Mouse (Mus musculus) embryo, embryonic 9.5 days (tissue): ENCODE results near the gene Proz.

Source experiments
- DNase-seq: peaks from one replicate; pipeline ENCODE4 v3.0.0-alpha.2; 2017; ENCODE audit errors: extremely low spot score

The Proz gene

GRCm38 (mm10) chr8:13107990-13108638, 47.4 kb downstream of the Proz start:
- no peak for DNase-seq

GRCm38 (mm10) chr8:13108967-13109366, 48.3 kb downstream of the Proz start:
- no peak for DNase-seq

- no peak for DNase-seq
Measured at GRCm38 (mm10) chr8:13109416-13109960, 48.8 kb downstream of the Proz start.

- no peak for DNase-seq
Measured at GRCm38 (mm10) chr8:13111917-13112316, 51.2 kb downstream of the Proz start.

GRCm38 (mm10) chr8:13113232-13113631, 52.5 kb downstream of the Proz start:
- no peak for DNase-seq

GRCm38 (mm10) chr8:13117096-13117495, 56.4 kb downstream of the Proz start:
- DNase-seq, result no peak

- DNase-seq, result no peak
Measured at GRCm38 (mm10) chr8:13118516-13118915, 57.8 kb downstream of the Proz start.

GRCm38 (mm10) chr8:13120882-13121665, 60.4 kb downstream of the Proz start:
- no peak for DNase-seq

GRCm38 (mm10) chr8:13122887-13123421, 62.2 kb downstream of the Proz start:
- no peak for DNase-seq

GRCm38 (mm10) chr8:13124897-13125296, 64.2 kb downstream of the Proz start:
- no peak for DNase-seq
